Mouse (Mus musculus) ES-Bruce4 (cell line): ENCODE results near the gene Bex4. TPM values are rescaled to one million over a fixed set of nuclear protein-coding genes. Genes with fewer than 3 reads are reported as not detected.

Experiments
- H3K27ac ChIP-seq: 2 replicates; pipeline ENCODE4 v1.5.1; 2012; ENCODE audit warnings: low read length, inconsistent platforms; ENCODE audit not compliant: insufficient read depth
- H3K27me3 ChIP-seq: 2 replicates; pipeline ENCODE4 v1.6.1; 2012; ENCODE audit warnings: mild to moderate bottlenecking, low read length, inconsistent platforms; ENCODE audit not compliant: control insufficient read depth, poor library complexity, insufficient read depth, severe bottlenecking
- H3K36me3 ChIP-seq: 2 replicates; pipeline ENCODE4 v1.6.1; 2012; ENCODE audit warnings: inconsistent platforms, mild to moderate bottlenecking, low read length, moderate library complexity; ENCODE audit not compliant: control insufficient read depth, poor library complexity, insufficient read depth, severe bottlenecking
- H3K4me1 ChIP-seq: one replicate; pipeline ENCODE4 v1.8.1; 2011; ENCODE audit warnings: low read length; ENCODE audit not compliant: control insufficient read depth, insufficient read depth
- H3K4me3 ChIP-seq: 2 replicates; pipeline ENCODE4 v1.5.1; 2011; ENCODE audit warnings: low read depth, mild to moderate bottlenecking, low read length
- H3K9ac ChIP-seq: 2 replicates; pipeline ENCODE4 v1.6.1; 2012; ENCODE audit warnings: low read depth, mild to moderate bottlenecking, inconsistent platforms; ENCODE audit not compliant: poor library complexity, severe bottlenecking
- H3K9me3 ChIP-seq: replicated peaks from 2 replicates; pipeline ENCODE4 v1.6.1; 2012; ENCODE audit warnings: mild to moderate bottlenecking, low read length, inconsistent platforms; ENCODE audit not compliant: control insufficient read depth, poor library complexity, insufficient read depth, severe bottlenecking
- CTCF ChIP-seq: IDR thresholded peaks from one replicate; pipeline ENCODE4 v1.8.1; 2011; ENCODE audit warnings: low read depth, low read length
- EP300 ChIP-seq: IDR thresholded peaks from 2 replicates; pipeline ENCODE4 v1.6.1; 2011; ENCODE audit warnings: low read depth, low read length; ENCODE audit not compliant: insufficient read depth
- POLR2A ChIP-seq: IDR thresholded peaks from one replicate; pipeline ENCODE4 v1.8.1; 2011; ENCODE audit warnings: low read length; ENCODE audit not compliant: insufficient read depth
- polyA plus RNA-seq: library from polyadenylated mRNA; stranded (reverse); fragments of >200 nt; gene quantifications from 2 replicates; pipeline ENCODE4 v1.2.4, GENCODE M21; 2011; ENCODE audit warnings: low read depth; ENCODE audit not compliant: missing spikeins, insufficient read depth, insufficient read length

Bex4 gene
- polyA plus RNA-seq, 1 experiment, result 219 TPM

GRCm38 (mm10) chrX:136141385-136141784, 2.6 kb downstream of the Bex4 start:
- Histone ChIP-seq H3K4me3 (no peak overlapping the region), H3K9ac (no peak overlapping the region), H3K4me1 (no peaks in the 10 kb centered on the region), H3K9me3 (no peaks in the 10 kb centered on the region), H3K27me3 (no peaks in the 10 kb centered on the region), H3K27ac (no peak overlapping the region), H3K36me3 (peaks cover 3% of the 10 kb centered on the region; the same call in 1 of the 2 replicates)
- no peak for TF ChIP-seq EP300

GRCm38 (mm10) chrX:136143711-136144110, 4.9 kb downstream of the Bex4 start:
- Histone ChIP-seq H3K27ac (no peak overlapping the region), H3K9me3 (no peaks in the 10 kb centered on the region), H3K4me1 (no peaks in the 10 kb centered on the region), H3K27me3 (no peaks in the 10 kb centered on the region), H3K4me3 (no peak overlapping the region), H3K36me3 (peaks cover 3% of the 10 kb centered on the region; the same call in 1 of the 2 replicates), H3K9ac (no peak overlapping the region)
- no peak for TF ChIP-seq POLR2A
- no peak for TF ChIP-seq EP300
- no peak for TF ChIP-seq CTCF

GRCm38 (mm10) chrX:136144195-136144594, 5.4 kb downstream of the Bex4 start:
- H3K9me3 ChIP-seq, result no peaks in the 10 kb centered on the region
- no peak overlapping the region for H3K4me3 ChIP-seq
- H3K36me3 ChIP-seq, result peaks cover 3% of the 10 kb centered on the region; the same call in 1 of the 2 replicates
- no peak overlapping the region for H3K9ac ChIP-seq
- no peaks in the 10 kb centered on the region for H3K4me1 ChIP-seq
- H3K27ac ChIP-seq, result no peak overlapping the region
- no peaks in the 10 kb centered on the region for H3K27me3 ChIP-seq
- TF ChIP-seq CTCF (no peak), EP300 (no peak), POLR2A (no peak)

GRCm38 (mm10) chrX:136170625-136171024, 31.8 kb downstream of the Bex4 start:
- Histone ChIP-seq H3K4me3 (peak overlapping the region; percentile 28), H3K9ac (no peak overlapping the region), H3K27ac (peak overlapping the region; percentile 71; the same call in 1 of the 2 replicates), H3K4me1 (no peaks in the 10 kb centered on the region), H3K9me3 (no peaks in the 10 kb centered on the region), H3K36me3 (peaks cover 5% of the 10 kb centered on the region), H3K27me3 (no peaks in the 10 kb centered on the region)
- TF ChIP-seq CTCF, result no peak
- TF ChIP-seq POLR2A, result no peak
- no peak for TF ChIP-seq EP300

DNA sequence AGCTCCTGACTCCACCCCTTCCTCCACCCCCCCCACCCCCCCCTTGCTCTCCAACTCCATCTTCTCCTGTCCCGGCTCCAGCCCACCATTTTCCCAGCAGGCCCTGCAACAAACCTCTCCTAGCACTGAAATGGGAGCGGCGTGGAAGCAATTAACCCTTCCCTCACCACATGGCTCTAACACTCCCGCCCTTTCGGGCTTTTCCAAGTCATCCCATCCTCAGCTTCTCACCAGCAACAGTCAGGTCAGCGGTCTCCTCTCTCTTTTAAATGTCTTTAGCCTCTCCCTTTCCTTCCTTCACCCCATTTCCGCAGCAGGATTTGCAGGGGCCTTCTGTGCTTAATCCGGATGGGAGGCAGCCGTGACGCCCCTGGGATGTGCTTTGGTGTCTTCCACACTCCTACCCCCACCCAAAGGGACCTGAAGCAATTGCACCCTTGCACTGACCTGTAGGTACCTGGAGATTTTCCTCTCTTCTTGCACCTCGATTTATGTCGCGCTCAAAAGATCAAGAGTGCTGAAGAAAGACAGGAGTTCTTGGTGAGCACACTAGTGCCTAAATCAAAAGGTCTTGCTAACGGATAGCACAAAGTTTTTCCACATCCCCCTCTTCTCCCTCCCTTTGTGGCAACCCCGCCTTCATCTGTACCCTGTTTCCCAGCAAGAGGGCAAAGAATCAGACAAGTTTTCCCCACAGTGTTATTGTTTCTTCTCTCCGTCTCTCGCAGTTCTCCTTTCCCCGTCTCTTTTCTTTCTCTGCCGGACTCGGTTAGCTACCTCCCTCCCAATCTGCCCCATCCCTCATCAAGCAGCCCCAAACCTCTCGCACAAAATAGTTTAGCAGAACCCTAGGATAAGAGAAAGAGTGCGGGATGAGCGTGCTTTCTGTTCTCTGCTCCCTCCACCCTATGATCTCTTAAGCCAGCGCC, 32.7 kb downstream of the Bex4 start:
- TF ChIP-seq CTCF, result no peak
- peak overlapping the region; percentile 89 for H3K9ac ChIP-seq
- H3K27ac ChIP-seq, result peak overlapping the region; percentile 85
- H3K4me1 ChIP-seq, result no peaks in the 10 kb centered on the region
- no peaks in the 10 kb centered on the region for H3K9me3 ChIP-seq
- peaks cover 5% of the 10 kb centered on the region for H3K36me3 ChIP-seq
- peak overlapping the region; percentile 85 for H3K4me3 ChIP-seq
- no peaks in the 10 kb centered on the region for H3K27me3 ChIP-seq

- TF ChIP-seq EP300, result no peak
- peak; percentile 67 for TF ChIP-seq POLR2A
- TF ChIP-seq CTCF, result no peak
- peak within 1 kb of the TSS; percentile 91 for H3K27ac ChIP-seq
These were observed 33.3 kb downstream of the Bex4 start, which contains the start of gene Tceal8 for GRCm38 (mm10) chrX:136172118-136172551. Tceal8 (minus strand) TSS chrX:136172342.

More at GRCm38 (mm10) chrX:136172118-136172551, 33.3 kb downstream of the Bex4 start, which contains the start of gene Tceal8:
- peaks cover 5% of the 10 kb centered on the region for H3K36me3 ChIP-seq
- peak within 1 kb of the TSS; percentile 85 for H3K4me3 ChIP-seq
- peak within 1 kb of the TSS; percentile 89 for H3K9ac ChIP-seq
- no peaks in the 10 kb centered on the region for H3K4me1 ChIP-seq
- no peaks in the 10 kb centered on the region for H3K27me3 ChIP-seq
- H3K9me3 ChIP-seq, result no peaks in the 10 kb centered on the region
